Mouse (Mus musculus): ENCODE measurements around the gene Slc25a21.

DNA sequence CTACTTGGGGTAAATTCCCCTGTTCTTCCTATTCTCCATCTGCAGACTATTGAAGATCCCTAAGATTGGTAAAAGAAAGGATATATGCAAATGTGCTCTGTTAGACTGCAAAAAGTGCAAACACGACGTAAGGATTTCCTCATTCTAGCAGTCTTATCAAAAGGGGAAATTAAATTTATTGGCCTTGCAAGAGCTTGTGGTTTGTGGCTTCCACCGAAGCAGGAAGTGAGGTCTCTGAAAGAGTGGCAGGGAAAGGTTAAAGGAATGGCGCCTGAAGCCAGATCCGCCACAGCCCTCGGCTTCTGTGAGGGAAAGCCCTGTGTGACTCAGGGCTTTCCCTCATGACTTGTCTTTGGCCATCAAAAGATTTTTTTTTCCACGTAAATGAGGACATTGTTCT, 519.7 kb downstream of the Slc25a21 start:
- TF ChIP-seq POLR2A (IDR thresholded peaks at IDR 0.05; ENCODE audit: extremely low read depth, insufficient read depth, low read length) (no peak), CTCF (IDR thresholded peaks at IDR 0.05; ENCODE audit: low read depth, low read length) (no peak)
